Mouse (Mus musculus) C2C12 (cell line): ENCODE measurements around the gene St13.

Source experiments
- CEBPB ChIP-seq: IDR thresholded peaks from one replicate; pipeline ENCODE4 v1.6.1; 2011; ENCODE audit warnings: low read depth, mild to moderate bottlenecking, control low read depth, moderate library complexity
- CTCF ChIP-seq: IDR thresholded peaks from one replicate; pipeline ENCODE4 v1.5.1; 2011; ENCODE audit not compliant: control insufficient read depth, insufficient read depth, insufficient read length
- FOSL1 ChIP-seq: IDR thresholded peaks from one replicate; pipeline ENCODE4 v1.8.0; 2011; ENCODE audit warnings: mild to moderate bottlenecking, low read length; ENCODE audit not compliant: poor library complexity, insufficient read depth, severe bottlenecking
- MAX ChIP-seq: IDR thresholded peaks from one replicate; pipeline ENCODE4 v1.6.1; 2011; ENCODE audit warnings: mild to moderate bottlenecking, control low read depth
- MYOD1 ChIP-seq: IDR thresholded peaks from one replicate; pipeline ENCODE4 v1.6.1; 2011; ENCODE audit warnings: low read depth; ENCODE audit not compliant: control insufficient read depth, insufficient read length
- MYOG ChIP-seq: IDR thresholded peaks from one replicate; pipeline ENCODE4 v1.6.1; 2011; ENCODE audit not compliant: control insufficient read depth, insufficient read length; ENCODE audit errors: extremely low read depth
- USF1 ChIP-seq: IDR thresholded peaks from one replicate; pipeline ENCODE4 v1.6.1; 2011; ENCODE audit warnings: low read depth, mild to moderate bottlenecking, control low read depth, moderate library complexity

DNA sequence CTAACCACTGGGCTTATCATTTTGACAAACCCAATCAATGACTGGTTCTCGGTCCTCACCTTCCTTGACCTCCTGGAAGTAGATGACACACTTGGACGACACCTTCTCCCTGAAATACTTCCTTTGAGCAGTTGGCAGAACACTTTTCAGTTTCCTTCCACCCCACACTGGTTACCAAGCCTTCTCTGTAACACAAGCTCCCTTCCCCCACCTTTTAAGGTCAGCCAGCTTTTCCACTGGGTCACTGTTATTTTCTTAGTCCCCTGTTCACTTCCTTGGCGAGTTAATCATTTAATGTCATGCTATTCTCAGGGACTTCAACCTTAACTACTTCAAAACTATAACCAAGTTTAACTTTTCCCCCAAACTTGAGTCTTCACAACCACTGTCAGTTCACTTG, 40.9 kb downstream of the St13 start:
- TF ChIP-seq CTCF, result no peak
- TF ChIP-seq MYOD1, result no peak
- TF ChIP-seq USF1, result no peak
- TF ChIP-seq MYOG, result no peak
- no peak for TF ChIP-seq MAX
- no peak for TF ChIP-seq CEBPB
- TF ChIP-seq FOSL1, result no peak
